Mouse (Mus musculus) ES-E14 (cell line): ENCODE results near the gene Spata32. TPM values are rescaled to one million over a fixed set of nuclear protein-coding genes. Genes with fewer than 3 reads are reported as not detected.
A peak's percentile ranks its signal among the peaks of the same experiment; 100 is the strongest.

Experiments used
- DNase-seq: peaks from one replicate; pipeline ENCODE4 v3.0.0-alpha.2; 2013; ENCODE audit warnings: low read depth, low spot score
- H3K27ac ChIP-seq: 2 replicates; pipeline ENCODE4 v1.5.1; 2012; ENCODE audit warnings: low read depth, mild to moderate bottlenecking, low read length, moderate library complexity, mixed read lengths; ENCODE audit not compliant: poor library complexity, insufficient read depth, severe bottlenecking
- H3K36me3 ChIP-seq: 2 replicates; pipeline ENCODE4 v1.6.1; 2012; ENCODE audit warnings: mild to moderate bottlenecking, low read length, moderate library complexity, mixed read lengths; ENCODE audit not compliant: control insufficient read depth, poor library complexity, insufficient read depth, severe bottlenecking
- H3K4me1 ChIP-seq, 2 experiments: fragments of 150-350 bp in 1 of 2; sonication (generic) in 1 of 2; 2 replicates each; pipeline ENCODE4 v1.6.1; 2012; ENCODE audit warnings: low read length in 2 of 2, mild to moderate bottlenecking in 1 of 2, mixed read lengths in 1 of 2; ENCODE audit not compliant: control insufficient read depth in 2 of 2, insufficient read depth in 2 of 2, poor library complexity in 1 of 2
- H3K4me3 ChIP-seq, 2 experiments: fragments of 150-350 bp in 1 of 2; sonication (generic) in 1 of 2; 2 replicates each; pipeline ENCODE4 v1.5.1; 2012; ENCODE audit warnings: low read length in 2 of 2, low read depth in 1 of 2, mild to moderate bottlenecking in 1 of 2, mixed read lengths in 1 of 2; ENCODE audit not compliant: insufficient read depth in 1 of 2, poor library complexity in 1 of 2, severe bottlenecking in 1 of 2
- H3K9ac ChIP-seq: 2 replicates; pipeline ENCODE4 v1.6.1; 2012; ENCODE audit warnings: low read depth, mild to moderate bottlenecking, low read length, mixed read lengths; ENCODE audit not compliant: poor library complexity, insufficient read depth, severe bottlenecking
- H3K9me3 ChIP-seq: fragments of 150-350 bp; sonication (generic); 2 replicates; pipeline ENCODE4 v1.6.1; 2012; ENCODE audit warnings: low read depth, mild to moderate bottlenecking, low read length; ENCODE audit not compliant: control insufficient read depth, insufficient read depth
- CHD2 ChIP-seq: IDR thresholded peaks from 2 replicates; pipeline ENCODE4 v1.6.1; 2014; ENCODE audit warnings: mild to moderate bottlenecking, low read depth, low read length, inconsistent platforms
- HCFC1 ChIP-seq: IDR thresholded peaks from 2 replicates; pipeline ENCODE4 v1.6.1; 2012; ENCODE audit warnings: low read length, inconsistent platforms, borderline replicate concordance; ENCODE audit not compliant: insufficient read depth
- MAFK ChIP-seq: IDR thresholded peaks from 2 replicates; pipeline ENCODE4 v1.6.1; 2014; ENCODE audit warnings: mild to moderate bottlenecking, low read depth, low read length, inconsistent platforms; ENCODE audit not compliant: insufficient read depth
- ZC3H11A ChIP-seq: IDR thresholded peaks from 2 replicates; pipeline ENCODE4 v1.6.1; 2012; ENCODE audit warnings: low read depth, mild to moderate bottlenecking, inconsistent platforms, low read length, borderline replicate concordance
- ZNF384 ChIP-seq: IDR thresholded peaks from 2 replicates; pipeline ENCODE4 v1.6.1; 2012; ENCODE audit warnings: low read depth, low read length, inconsistent platforms
- in situ Hi-C, 2 experiments: fragments of 600-800 bp; cut with MboI; formaldehyde crosslinking; loops; one replicate each; pipeline ENCODE4 v1.15.1; 2025; ENCODE audit warnings: low sequenced_read_pairs in 2 of 2, inconsistent platforms in 1 of 2; ENCODE audit not compliant: unreplicated experiment in 2 of 2
- total RNA-seq: library from RNA; depleted of rRNA; stranded (reverse); fragments of 300-350 nt; gene quantifications from 2 replicates; pipeline ENCODE4 v1.2.3, GENCODE M21; 2012

Gene Spata32
- total RNA-seq, 1 experiment: not detected

- Histone ChIP-seq H3K9me3 (no peaks in the 10 kb centered on the region), H3K4me3 (no peak overlapping the region), H3K27ac (no peak overlapping the region), H3K9ac (no peak overlapping the region), H3K36me3 (no peaks in the 10 kb centered on the region; the same call in 1 of the 2 replicates), H3K4me1 (peaks cover 1 to 15% of the 10 kb centered on the region in 2 experiments; a peak in 2 of 4 replicates)
- in situ Hi-C loops: no loop called here
- no peak for DNase-seq
- TF ChIP-seq ZNF384 (no peak), HCFC1 (no peak), MAFK (no peak), ZC3H11A (no peak), CHD2 (no peak)
Observed at GRCm38 (mm10) chr11:103232966-103233365, 14.7 kb upstream of the Spata32 start.

GRCm38 (mm10) chr11:103231367-103231766, 13.1 kb upstream of the Spata32 start:
- in situ Hi-C loops: no loop called here
- H3K4me3 ChIP-seq: no peak overlapping the region

GRCm38 (mm10) chr11:103230626-103231025, 12.4 kb upstream of the Spata32 start:
- TF ChIP-seq MAFK (no peak), ZC3H11A (no peak), HCFC1 (no peak), ZNF384 (no peak), CHD2 (no peak)
- H3K36me3 ChIP-seq: no peaks in the 10 kb centered on the region; the same call in 1 of the 2 replicates

More at GRCm38 (mm10) chr11:103231367-103231766, 13.1 kb upstream of the Spata32 start:
- Histone ChIP-seq H3K27ac (no peak overlapping the region), H3K36me3 (no peaks in the 10 kb centered on the region; the same call in 1 of the 2 replicates), H3K4me1 (peaks cover 0 to 11% of the 10 kb centered on the region in 2 experiments; a peak in 1 of 4 replicates), H3K9me3 (no peaks in the 10 kb centered on the region), H3K9ac (no peak overlapping the region)
- TF ChIP-seq HCFC1 (no peak), CHD2 (no peak), ZNF384 (no peak), ZC3H11A (no peak), MAFK (no peak)
- no peak for DNase-seq

GRCm38 (mm10) chr11:103229608-103230007, 11.4 kb upstream of the Spata32 start:
- H3K4me1 ChIP-seq: peaks cover 0 to 21% of the 10 kb centered on the region in 2 experiments; a peak in 2 of 4 replicates
- in situ Hi-C loops: no loop called here
- H3K9ac ChIP-seq: no peak overlapping the region
- no peak overlapping the region for H3K4me3 ChIP-seq
- DNase-seq: no peak
- no peak overlapping the region for H3K27ac ChIP-seq
- H3K9me3 ChIP-seq: no peaks in the 10 kb centered on the region
- TF ChIP-seq MAFK: no peak
- 0 out of 2 replicates have a peak, but pooled peaks have one; percentile 16 for TF ChIP-seq ZC3H11A
- TF ChIP-seq ZNF384: no peak
- TF ChIP-seq HCFC1: no peak
- no peak for TF ChIP-seq CHD2
- H3K36me3 ChIP-seq: no peaks in the 10 kb centered on the region; the same call in 1 of the 2 replicates

More at GRCm38 (mm10) chr11:103230626-103231025, 12.4 kb upstream of the Spata32 start:
- peak overlapping the region; percentile 41; the same call in 1 of the 2 replicates for H3K9ac ChIP-seq
- no peak overlapping the region for H3K27ac ChIP-seq
- peaks cover 0 to 12% of the 10 kb centered on the region in 2 experiments; a peak in 1 of 4 replicates for H3K4me1 ChIP-seq
- H3K9me3 ChIP-seq: no peaks in the 10 kb centered on the region
- DNase-seq: no peak
- peak overlapping the region; percentile 16 to 18; a peak in 1 of 4 replicates for H3K4me3 ChIP-seq
- in situ Hi-C loops: no loop called here
